Mouse (Mus musculus): ENCODE data around the gene Ptbp1.
A peak's percentile ranks its signal among the peaks of the same experiment; 100 is the strongest.

The Ptbp1 gene

DNA sequence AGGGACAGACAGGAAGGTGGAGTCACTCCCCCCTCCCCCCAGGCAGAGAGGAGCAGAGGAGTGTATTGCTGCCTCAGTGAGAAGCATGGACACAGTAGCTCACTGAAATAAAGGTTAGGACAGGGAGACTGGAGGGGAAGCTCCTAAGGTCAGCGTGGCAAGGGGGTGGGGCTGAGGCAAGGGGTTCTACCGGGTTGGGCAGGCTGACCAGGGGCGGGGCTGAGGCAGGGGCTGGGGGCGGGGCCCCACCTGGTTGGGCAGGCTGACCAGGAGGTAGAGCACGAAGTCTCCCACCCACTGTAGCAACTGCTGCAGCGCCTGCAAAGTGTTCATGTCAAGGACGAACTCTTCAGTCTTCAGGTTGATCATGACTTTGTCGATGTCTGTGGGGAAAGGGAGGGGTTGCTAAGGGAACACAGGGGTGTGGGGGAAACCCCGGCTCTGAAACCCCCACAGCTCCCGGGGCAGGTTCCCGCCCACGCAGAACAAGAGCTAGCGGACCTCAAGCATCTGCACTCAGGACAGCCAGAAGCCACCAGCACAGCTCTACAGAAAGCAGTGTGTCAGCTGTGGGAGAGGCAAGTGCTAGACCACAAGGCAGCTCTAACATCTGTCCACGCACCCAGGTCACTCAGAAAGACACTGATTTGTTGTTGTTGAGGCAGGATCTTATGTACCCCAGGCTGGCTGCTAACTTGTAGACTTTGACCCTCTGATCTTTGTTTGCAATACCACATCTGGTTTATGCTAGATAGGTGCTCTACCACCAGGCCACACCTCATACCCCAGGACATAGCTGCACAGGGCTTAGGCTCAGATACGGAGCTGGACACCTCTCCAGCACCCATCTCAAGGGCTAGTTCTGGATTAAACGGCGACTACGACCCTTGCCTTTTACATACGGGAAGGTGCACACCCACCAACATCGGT, 43.4 kb downstream of the Ptbp1 start:
- Histone ChIP-seq H3K36me3 (ENCODE audit: control insufficient read depth, insufficient read depth, low read length, poor library complexity, severe bottlenecking) (no peaks in the 10 kb centered on the region; the same call in 1 of the 2 replicates), H3K27me3 (ENCODE audit: control insufficient read depth, insufficient read depth, low read length, poor library complexity, severe bottlenecking) (no peaks in the 10 kb centered on the region)
- DNase-seq (ENCODE audit: low read depth, low spot score), result peak; percentile 63

DNA sequence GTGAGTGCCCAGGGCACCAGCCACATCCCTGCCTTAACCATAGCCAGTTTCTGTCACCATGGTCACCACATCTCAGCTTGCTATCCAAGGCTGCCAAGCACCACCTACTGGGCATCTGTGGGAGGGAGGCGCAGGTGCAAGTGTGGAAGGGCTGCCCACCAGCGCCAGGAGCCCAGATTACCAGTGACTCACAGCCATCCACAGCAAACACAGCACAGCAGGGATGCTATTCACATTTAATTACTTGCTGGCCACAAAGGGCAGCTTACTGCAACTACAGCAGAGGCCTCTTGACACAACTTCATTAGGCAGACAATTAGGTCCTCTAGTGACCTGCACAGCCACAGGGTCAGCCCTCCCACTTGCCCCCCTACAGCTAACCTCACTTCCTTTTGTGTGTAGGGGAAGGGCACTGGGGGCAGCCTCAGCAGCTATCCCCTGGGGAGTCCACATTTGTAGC, 46.8 kb downstream of the Ptbp1 start:
- peak; percentile 40 for DNase-seq (ENCODE audit: low read depth, low spot score)
- Histone ChIP-seq H3K27me3 (ENCODE audit: control insufficient read depth, insufficient read depth, low read length, poor library complexity, severe bottlenecking) (no peaks in the 10 kb centered on the region), H3K36me3 (ENCODE audit: control insufficient read depth, insufficient read depth, low read length, poor library complexity, severe bottlenecking) (peaks cover 7% of the 10 kb centered on the region)

DNA sequence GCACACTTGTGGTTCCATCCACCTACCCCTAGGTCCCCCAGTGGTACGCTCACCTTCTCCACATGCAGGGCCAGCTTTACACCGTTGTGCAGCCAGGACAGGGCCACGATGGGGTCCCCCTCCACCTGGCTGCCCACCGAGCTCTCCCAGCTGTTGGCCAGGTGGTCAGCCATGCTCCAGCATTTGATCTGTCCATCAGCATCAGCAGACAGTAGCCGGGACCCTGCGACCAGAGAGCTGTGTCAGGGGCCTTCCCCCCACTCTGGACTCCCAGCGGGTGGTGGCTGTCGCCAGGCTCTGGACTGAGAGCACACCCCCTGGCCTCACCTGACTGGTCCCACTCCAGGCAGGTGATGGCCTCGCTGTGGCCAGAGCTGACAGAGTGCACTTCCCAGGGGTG, 52.5 kb downstream of the Ptbp1 start:
- Histone ChIP-seq H3K36me3 (ENCODE audit: control insufficient read depth, insufficient read depth, low read length, poor library complexity, severe bottlenecking) (peaks cover 7% of the 10 kb centered on the region), H3K27me3 (ENCODE audit: control insufficient read depth, insufficient read depth, low read length, poor library complexity, severe bottlenecking) (no peaks in the 10 kb centered on the region)
- DNase-seq (ENCODE audit: low read depth, low spot score), result no peak

DNA sequence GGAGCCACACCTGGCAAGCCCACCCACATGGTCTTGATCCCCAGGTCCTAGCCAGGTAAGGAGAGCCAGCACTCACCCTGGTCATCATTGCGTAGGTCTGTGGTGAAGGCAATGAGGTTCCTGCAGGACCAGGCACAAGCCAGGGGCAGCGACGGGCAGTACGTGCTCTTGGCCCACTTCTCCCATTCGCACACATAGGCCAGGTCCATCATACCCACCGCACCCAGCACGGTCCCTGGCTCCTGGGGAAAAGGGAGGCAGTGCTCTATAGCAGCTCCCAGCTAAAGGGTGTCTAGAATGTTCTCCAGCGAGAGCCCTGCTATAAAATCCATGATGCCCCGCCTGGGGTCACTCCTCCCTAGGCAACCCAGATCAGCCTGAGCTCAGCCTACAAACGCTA, 53.2 kb downstream of the Ptbp1 start:
- DNase-seq (ENCODE audit: low read depth, low spot score), result no peak
- Histone ChIP-seq H3K36me3 (ENCODE audit: control insufficient read depth, insufficient read depth, low read length, poor library complexity, severe bottlenecking) (peaks cover 7% of the 10 kb centered on the region), H3K27me3 (ENCODE audit: control insufficient read depth, insufficient read depth, low read length, poor library complexity, severe bottlenecking) (no peaks in the 10 kb centered on the region)

DNA sequence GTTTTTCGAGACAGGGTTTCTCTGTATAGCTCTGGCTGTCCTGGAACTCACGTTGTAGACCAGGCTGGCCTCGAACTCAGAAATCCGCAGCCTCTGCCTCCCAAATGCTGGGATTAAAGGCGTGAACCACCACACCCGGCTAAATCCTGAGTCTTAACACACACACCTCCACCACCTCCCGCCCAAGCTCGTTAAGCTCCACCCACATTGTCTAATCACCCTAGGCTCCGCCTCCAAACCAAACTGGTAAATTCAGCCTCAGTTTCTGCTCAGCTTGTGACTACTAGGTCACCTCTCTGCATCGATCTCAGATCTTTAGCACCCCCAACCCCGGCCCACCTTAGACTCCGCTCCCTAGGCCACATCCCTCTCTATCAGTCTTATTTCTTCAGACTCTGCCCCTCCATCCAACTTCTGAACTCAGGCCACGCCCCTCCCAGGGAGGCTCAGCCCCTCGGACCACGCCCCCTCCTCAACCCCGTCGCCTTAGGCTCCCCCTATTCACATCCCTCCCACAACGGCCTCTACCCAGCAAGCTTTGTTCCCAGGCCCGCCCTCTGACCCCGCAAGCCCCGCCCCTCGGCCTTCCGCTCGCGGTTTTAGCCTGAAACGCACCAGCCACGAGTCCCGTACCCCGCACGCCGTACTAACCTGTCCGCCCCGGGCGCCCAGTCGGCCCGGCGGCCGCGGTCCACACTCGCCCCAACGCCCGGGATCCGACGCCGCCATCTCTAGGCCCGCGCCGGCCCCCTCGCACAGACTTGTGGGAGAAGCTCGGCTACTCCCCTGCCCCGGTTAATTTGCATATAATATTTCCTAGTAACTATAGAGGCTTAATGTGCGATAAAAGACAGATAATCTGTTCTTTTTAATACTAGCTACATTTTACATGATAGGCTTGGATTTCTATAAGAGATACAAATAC, 54.2 kb downstream of the Ptbp1 start, which contains the start of gene Med16:
TSS of gene Med16 (minus strand) at position 757 of the 925 bp plus-strand sequence.
- peak; percentile 98 for DNase-seq (ENCODE audit: low read depth, low spot score)
- Histone ChIP-seq H3K36me3 (ENCODE audit: control insufficient read depth, insufficient read depth, low read length, poor library complexity, severe bottlenecking) (peaks cover 4% of the 10 kb centered on the region), H3K27me3 (ENCODE audit: control insufficient read depth, insufficient read depth, low read length, poor library complexity, severe bottlenecking) (no peaks in the 10 kb centered on the region)

DNA sequence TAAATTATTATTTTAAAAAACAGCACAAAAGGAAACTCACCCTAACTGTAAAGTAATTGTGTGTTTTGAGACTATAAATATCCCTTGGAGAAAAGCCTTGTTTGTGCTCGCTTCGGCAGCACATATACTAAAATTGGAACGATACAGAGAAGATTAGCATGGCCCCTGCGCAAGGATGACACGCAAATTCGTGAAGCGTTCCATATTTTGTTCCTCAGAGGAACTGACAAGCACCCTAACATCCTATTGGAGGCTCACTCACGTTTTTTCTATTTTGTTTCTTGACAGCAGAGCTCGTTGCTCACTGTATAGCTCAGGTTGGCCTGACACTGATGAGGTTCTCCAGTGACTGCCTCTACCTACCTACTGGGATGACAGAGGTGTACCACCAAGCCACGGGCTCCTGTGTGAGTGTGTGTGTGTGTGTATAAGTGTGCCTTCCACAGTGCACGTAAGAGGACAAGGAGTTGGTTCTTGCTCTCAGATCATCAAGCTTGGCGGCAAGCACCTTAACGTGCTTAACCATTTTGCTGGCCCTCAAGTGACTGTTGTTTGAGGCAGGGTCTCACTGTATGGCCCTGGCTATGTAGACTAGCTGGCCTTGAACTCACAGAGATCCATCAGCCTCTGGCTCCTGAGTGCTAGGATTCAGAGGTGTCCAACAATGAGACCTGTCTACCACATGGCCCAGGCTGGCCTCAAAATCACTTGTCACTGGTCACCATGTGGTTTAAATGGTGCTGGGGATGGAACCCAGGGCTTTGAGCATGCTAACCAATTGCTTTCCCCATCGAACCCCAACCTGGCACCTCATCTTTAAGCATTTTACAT, 55.1 kb downstream of the Ptbp1 start:
- no peak for DNase-seq (ENCODE audit: low read depth, low spot score)
- H3K27me3 ChIP-seq (ENCODE audit: control insufficient read depth, insufficient read depth, low read length, poor library complexity, severe bottlenecking), result no peaks in the 10 kb centered on the region
- H3K36me3 ChIP-seq (ENCODE audit: control insufficient read depth, insufficient read depth, low read length, poor library complexity, severe bottlenecking), result peaks cover 4% of the 10 kb centered on the region

DNA sequence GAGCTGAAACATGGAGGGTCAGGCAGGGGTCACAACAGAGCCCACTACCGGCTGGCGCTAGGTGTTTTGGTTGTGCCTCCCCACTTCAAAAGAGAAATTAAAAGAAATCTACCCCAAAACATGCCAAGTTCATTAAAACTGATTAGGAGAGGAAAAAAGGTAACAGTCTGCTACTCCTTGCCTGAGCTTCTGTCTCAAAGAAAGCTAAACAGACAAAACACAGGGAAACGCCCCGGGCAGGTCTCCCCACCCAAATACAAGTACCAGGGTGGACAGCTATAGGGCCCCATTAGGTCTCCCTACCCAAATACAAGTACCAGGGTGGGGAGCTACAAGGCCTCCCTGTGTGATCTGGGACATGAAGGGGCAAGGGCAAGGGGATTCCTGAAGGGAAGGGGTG, 56.3 kb downstream of the Ptbp1 start, which contains the start of gene Gm26602:
TSS of gene Gm26602 (plus strand) at position 301 of the 400 bp plus-strand sequence.
- Histone ChIP-seq H3K27me3 (ENCODE audit: control insufficient read depth, insufficient read depth, low read length, poor library complexity, severe bottlenecking) (no peaks in the 10 kb centered on the region), H3K36me3 (ENCODE audit: control insufficient read depth, insufficient read depth, low read length, poor library complexity, severe bottlenecking) (peaks cover under 1% of the 10 kb centered on the region; the same call in 1 of the 2 replicates)
- no peak for DNase-seq (ENCODE audit: low read depth, low spot score)

DNA sequence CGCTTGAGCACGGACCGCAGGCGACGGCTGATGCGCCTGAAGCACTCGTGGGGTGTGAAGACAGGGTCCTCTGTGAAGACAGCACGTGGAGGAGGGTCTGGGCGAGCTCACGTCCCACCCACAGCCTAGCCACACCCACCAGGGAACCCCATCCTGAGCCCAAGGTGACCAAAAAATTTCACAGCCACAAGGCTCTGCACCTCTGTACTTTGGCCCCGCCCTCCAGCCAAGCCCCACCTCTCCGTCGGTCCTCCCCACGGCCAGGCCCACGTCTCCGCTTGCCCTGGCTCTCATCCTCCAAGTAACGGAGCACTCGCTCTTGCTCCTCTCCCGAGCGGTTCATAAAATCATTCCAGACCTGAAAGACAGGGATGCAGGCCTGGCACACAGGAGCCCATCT, 58.2 kb downstream of the Ptbp1 start:
- Histone ChIP-seq H3K36me3 (ENCODE audit: control insufficient read depth, insufficient read depth, low read length, poor library complexity, severe bottlenecking) (no peaks in the 10 kb centered on the region), H3K27me3 (ENCODE audit: control insufficient read depth, insufficient read depth, low read length, poor library complexity, severe bottlenecking) (no peaks in the 10 kb centered on the region)
- DNase-seq (ENCODE audit: low read depth, low spot score), result no peak

Data from splenic B cell, adult 2 months (primary cell).